Mouse (Mus musculus) lung, postnatal 0 days (tissue): ENCODE measurements at regions not wholly inside any gene's neighbourhood (a gene's known extent, or its start where the extent isn't known, plus 50 kb on each side); places are given as distances from the start of the nearest gene placed in this dataset.

Experiments used
- CTCF ChIP-seq: IDR thresholded peaks from 2 replicates; pipeline ENCODE4 v1.5.1; 2016; ENCODE audit warnings: antibody characterized with exemption, mild to moderate bottlenecking
- EP300 ChIP-seq: IDR thresholded peaks from 2 replicates; pipeline ENCODE4 v1.6.1; 2016; ENCODE audit warnings: antibody characterized with exemption, mild to moderate bottlenecking, control low read depth

- TF ChIP-seq EP300 = no peak
- TF ChIP-seq CTCF = no peak
Measured at GRCm38 (mm10) chr5:39417845-39418154, 337.5 kb downstream of the Hs3st1 start.
